Mouse (Mus musculus) ES-E14 (cell line): ENCODE data around the gene Otulin. TPM values are rescaled to one million over a fixed set of nuclear protein-coding genes. Genes with fewer than 3 reads are reported as not detected.

Source experiments
- DNase-seq: peaks from one replicate; pipeline ENCODE4 v3.0.0-alpha.2; 2013; ENCODE audit warnings: low read depth, low spot score
- H3K27ac ChIP-seq: 2 replicates; pipeline ENCODE4 v1.5.1; 2012; ENCODE audit warnings: low read depth, mild to moderate bottlenecking, low read length, moderate library complexity, mixed read lengths; ENCODE audit not compliant: poor library complexity, insufficient read depth, severe bottlenecking
- H3K36me3 ChIP-seq: 2 replicates; pipeline ENCODE4 v1.6.1; 2012; ENCODE audit warnings: mild to moderate bottlenecking, low read length, moderate library complexity, mixed read lengths; ENCODE audit not compliant: control insufficient read depth, poor library complexity, insufficient read depth, severe bottlenecking
- H3K4me1 ChIP-seq, 2 experiments: fragments of 150-350 bp in 1 of 2; sonication (generic) in 1 of 2; 2 replicates each; pipeline ENCODE4 v1.6.1; 2012; ENCODE audit warnings: low read length in 2 of 2, mild to moderate bottlenecking in 1 of 2, mixed read lengths in 1 of 2; ENCODE audit not compliant: control insufficient read depth in 2 of 2, insufficient read depth in 2 of 2, poor library complexity in 1 of 2
- H3K4me3 ChIP-seq, 2 experiments: fragments of 150-350 bp in 1 of 2; sonication (generic) in 1 of 2; 2 replicates each; pipeline ENCODE4 v1.5.1; 2012; ENCODE audit warnings: low read length in 2 of 2, low read depth in 1 of 2, mild to moderate bottlenecking in 1 of 2, mixed read lengths in 1 of 2; ENCODE audit not compliant: insufficient read depth in 1 of 2, poor library complexity in 1 of 2, severe bottlenecking in 1 of 2
- H3K9ac ChIP-seq: 2 replicates; pipeline ENCODE4 v1.6.1; 2012; ENCODE audit warnings: low read depth, mild to moderate bottlenecking, low read length, mixed read lengths; ENCODE audit not compliant: poor library complexity, insufficient read depth, severe bottlenecking
- H3K9me3 ChIP-seq: fragments of 150-350 bp; sonication (generic); 2 replicates; pipeline ENCODE4 v1.6.1; 2012; ENCODE audit warnings: low read depth, mild to moderate bottlenecking, low read length; ENCODE audit not compliant: control insufficient read depth, insufficient read depth
- CHD2 ChIP-seq: IDR thresholded peaks from 2 replicates; pipeline ENCODE4 v1.6.1; 2014; ENCODE audit warnings: mild to moderate bottlenecking, low read depth, low read length, inconsistent platforms
- HCFC1 ChIP-seq: IDR thresholded peaks from 2 replicates; pipeline ENCODE4 v1.6.1; 2012; ENCODE audit warnings: low read length, inconsistent platforms, borderline replicate concordance; ENCODE audit not compliant: insufficient read depth
- MAFK ChIP-seq: IDR thresholded peaks from 2 replicates; pipeline ENCODE4 v1.6.1; 2014; ENCODE audit warnings: mild to moderate bottlenecking, low read depth, low read length, inconsistent platforms; ENCODE audit not compliant: insufficient read depth
- ZC3H11A ChIP-seq: IDR thresholded peaks from 2 replicates; pipeline ENCODE4 v1.6.1; 2012; ENCODE audit warnings: low read depth, mild to moderate bottlenecking, inconsistent platforms, low read length, borderline replicate concordance
- ZNF384 ChIP-seq: IDR thresholded peaks from 2 replicates; pipeline ENCODE4 v1.6.1; 2012; ENCODE audit warnings: low read depth, low read length, inconsistent platforms
- in situ Hi-C, 2 experiments: fragments of 600-800 bp; cut with MboI; formaldehyde crosslinking; loops; one replicate each; pipeline ENCODE4 v1.15.1; 2025; ENCODE audit warnings: low sequenced_read_pairs in 2 of 2, inconsistent platforms in 1 of 2; ENCODE audit not compliant: unreplicated experiment in 2 of 2
- total RNA-seq: library from RNA; depleted of rRNA; stranded (reverse); fragments of 300-350 nt; gene quantifications from 2 replicates; pipeline ENCODE4 v1.2.3, GENCODE M21; 2012

Gene Otulin
- total RNA-seq, 1 experiment: 28.0 TPM

GRCm38 (mm10) chr15:27674041-27674440, 43.5 kb upstream of the Otulin start:
- Histone ChIP-seq H3K36me3 (no peaks in the 10 kb centered on the region), H3K27ac (no peak overlapping the region), H3K4me1 (peaks cover 0 to 2% of the 10 kb centered on the region in 2 experiments; a peak in 1 of 4 replicates), H3K4me3 (no peak overlapping the region), H3K9me3 (no peaks in the 10 kb centered on the region), H3K9ac (no peak overlapping the region)
- TF ChIP-seq MAFK (no peak), ZNF384 (no peak), HCFC1 (no peak), CHD2 (no peak), ZC3H11A (no peak)
- no peak for DNase-seq
- in situ Hi-C loops: no loop called here

- Histone ChIP-seq H3K27ac (no peak overlapping the region), H3K36me3 (no peaks in the 10 kb centered on the region), H3K4me3 (no peak overlapping the region), H3K9ac (no peak overlapping the region), H3K9me3 (no peaks in the 10 kb centered on the region), H3K4me1 (peaks cover 0 to 2% of the 10 kb centered on the region in 2 experiments; a peak in 1 of 4 replicates)
- TF ChIP-seq HCFC1: no peak
- TF ChIP-seq ZC3H11A: no peak
- no peak for DNase-seq
- in situ Hi-C loops: no loop called here
Measured at GRCm38 (mm10) chr15:27673151-27673550, 42.7 kb upstream of the Otulin start.

- Histone ChIP-seq H3K27ac (no peak overlapping the region), H3K9ac (no peak overlapping the region), H3K4me3 (no peak overlapping the region), H3K9me3 (no peaks in the 10 kb centered on the region), H3K36me3 (no peaks in the 10 kb centered on the region), H3K4me1 (peaks cover 0 to 2% of the 10 kb centered on the region in 2 experiments; a peak in 1 of 4 replicates)
- in situ Hi-C loops: no loop called here
- no peak for DNase-seq
- TF ChIP-seq ZNF384: no peak
- no peak for TF ChIP-seq MAFK
- TF ChIP-seq ZC3H11A: no peak
Measured at GRCm38 (mm10) chr15:27672259-27672658, 41.8 kb upstream of the Otulin start.

GRCm38 (mm10) chr15:27671612-27672245, 41.2 kb upstream of the Otulin start:
- peaks cover 0 to 2% of the 10 kb centered on the region in 2 experiments; a peak in 1 of 4 replicates for H3K4me1 ChIP-seq
- TF ChIP-seq MAFK (no peak), CHD2 (no peak), ZC3H11A (no peak), HCFC1 (no peak), ZNF384 (no peak)
- H3K36me3 ChIP-seq: no peaks in the 10 kb centered on the region
- in situ Hi-C loops: no loop called here
- H3K27ac ChIP-seq: no peak overlapping the region
- H3K9ac ChIP-seq: no peak overlapping the region
- no peak for DNase-seq
- no peaks in the 10 kb centered on the region for H3K9me3 ChIP-seq
- H3K4me3 ChIP-seq: no peak overlapping the region

GRCm38 (mm10) chr15:27670708-27671107, 40.2 kb upstream of the Otulin start:
- peaks cover 0 to 2% of the 10 kb centered on the region in 2 experiments; a peak in 1 of 4 replicates for H3K4me1 ChIP-seq
- no peak for TF ChIP-seq MAFK
- no peak for TF ChIP-seq HCFC1
- TF ChIP-seq CHD2: no peak
- TF ChIP-seq ZNF384: no peak
- no peak for TF ChIP-seq ZC3H11A
- no peaks in the 10 kb centered on the region for H3K9me3 ChIP-seq
- no peaks in the 10 kb centered on the region for H3K36me3 ChIP-seq
- no peak overlapping the region for H3K4me3 ChIP-seq
- H3K9ac ChIP-seq: no peak overlapping the region
- in situ Hi-C loops: no loop called here
- H3K27ac ChIP-seq: no peak overlapping the region
- DNase-seq: no peak
